Mouse (Mus musculus): ENCODE results near the gene Acox1.

Acox1 gene

DNA sequence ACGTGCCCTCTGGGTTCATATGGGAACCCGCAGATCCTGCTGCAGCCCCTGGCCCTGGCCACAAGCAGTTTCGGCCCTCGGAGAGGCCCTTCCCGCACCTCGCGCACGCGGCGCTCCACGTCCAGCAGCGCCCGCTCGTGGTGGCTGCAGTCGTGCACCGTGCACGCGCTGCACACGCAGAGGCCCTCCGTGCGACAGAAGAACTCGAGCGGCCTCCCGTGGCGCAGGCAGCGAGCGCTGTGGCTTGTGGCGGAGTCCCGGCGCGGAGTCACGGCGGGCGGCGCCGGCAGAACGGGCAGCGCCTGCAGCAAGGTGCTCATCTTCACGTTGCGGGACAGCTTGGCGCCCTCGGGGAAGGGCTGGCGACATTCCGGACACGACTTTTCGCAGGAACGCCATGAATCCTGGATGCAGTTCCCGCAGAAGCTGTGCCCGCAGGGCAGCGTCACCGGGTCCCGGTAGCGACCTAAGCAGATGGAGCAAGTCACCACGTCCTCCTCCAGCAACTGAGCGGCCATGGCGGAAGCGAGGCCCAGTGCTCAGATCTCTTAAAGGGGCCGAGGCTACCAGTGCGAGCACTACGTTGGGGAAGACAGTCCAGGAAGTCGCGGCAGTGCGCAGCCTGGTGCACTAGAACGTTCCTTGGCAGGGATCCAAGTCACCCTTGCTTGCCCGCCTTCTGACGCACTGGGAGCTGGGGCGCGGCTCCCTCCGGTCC is 68.2 kb downstream of the Acox1 start, which contains the start of gene Trim65:
Trim65 (minus strand) TSS at position 641 of the 718 bp plus-strand sequence.
- in situ Hi-C loops (cut with MboI): no loop called here

DNA sequence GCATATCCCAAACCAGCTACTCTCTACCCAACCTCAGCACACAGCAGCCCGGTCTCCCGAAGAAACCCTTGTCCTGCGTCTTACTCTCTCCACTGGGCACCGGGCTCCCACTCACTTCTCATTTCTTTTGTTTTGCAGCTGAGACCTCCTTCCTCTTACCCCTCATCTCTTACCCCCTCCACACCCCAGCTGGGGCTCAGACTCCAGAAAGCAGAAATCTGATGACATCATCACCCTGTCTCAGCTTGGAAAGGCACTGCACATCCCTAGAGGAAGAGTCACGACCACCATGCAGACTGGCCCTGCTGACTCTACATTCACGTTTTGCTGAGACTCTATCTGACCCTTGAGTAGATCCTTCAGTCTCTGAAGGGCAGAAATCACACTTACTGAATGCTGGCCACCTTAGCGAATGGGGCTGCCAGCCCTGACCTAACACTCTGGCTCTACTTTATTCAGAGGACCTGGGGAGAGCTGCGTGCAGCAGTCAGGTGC is 68.8 kb downstream of the Acox1 start:
- in situ Hi-C loops (cut with MboI): no loop called here

DNA sequence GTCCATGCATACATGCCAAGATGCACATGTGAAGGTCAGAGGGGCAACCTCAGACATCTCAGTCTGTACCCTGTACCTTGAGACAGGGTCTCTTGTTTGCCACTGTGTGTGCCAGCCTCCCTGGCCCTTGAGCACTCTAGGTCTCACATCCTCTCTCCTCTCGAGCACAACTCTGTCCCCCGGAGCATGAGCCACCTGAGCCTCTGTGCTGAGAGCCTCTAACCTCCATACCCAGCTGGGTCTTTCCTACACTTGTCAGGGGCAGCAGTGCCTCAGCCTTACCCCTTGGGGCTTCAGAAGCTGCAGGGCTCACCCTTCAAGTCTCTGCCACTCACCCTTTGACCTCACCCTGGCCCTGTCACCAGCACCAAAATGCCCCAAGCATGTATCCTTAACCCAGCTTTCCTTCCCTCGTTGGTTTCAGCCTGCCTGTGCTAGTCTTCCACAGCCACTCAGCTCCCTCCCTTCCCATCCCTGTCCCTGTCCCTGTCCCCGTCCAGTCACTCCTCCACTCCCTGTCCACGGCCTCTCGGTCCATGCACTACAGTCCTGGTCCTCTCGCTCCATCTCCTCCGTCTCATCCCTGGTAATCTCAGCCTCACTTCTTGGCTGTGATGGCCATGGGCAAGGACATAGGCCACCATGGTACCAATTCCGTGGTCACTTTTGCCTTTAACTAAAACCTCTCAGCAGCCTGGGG is 69.6 kb downstream of the Acox1 start:
- in situ Hi-C loops (cut with MboI): no loop called here

DNA sequence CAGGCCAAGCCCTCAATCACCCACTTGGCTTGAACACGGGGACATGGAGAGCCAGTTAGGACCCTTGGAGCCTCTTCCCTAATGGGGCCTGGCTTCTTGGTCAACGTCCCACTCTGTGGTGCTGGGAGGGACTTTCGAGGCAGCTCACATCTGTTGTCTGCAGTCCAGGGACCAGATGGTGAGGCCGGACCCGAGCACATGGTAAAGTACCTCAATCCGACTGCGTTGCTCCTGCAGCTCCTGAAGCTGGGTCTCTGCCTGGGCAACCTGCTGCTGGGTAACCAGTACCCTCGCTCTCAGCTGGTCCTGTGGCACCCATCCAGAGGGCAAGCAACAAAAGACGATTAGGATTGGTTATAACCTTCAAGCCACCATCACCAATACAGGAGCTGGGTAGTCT is 70.9 kb downstream of the Acox1 start:
- in situ Hi-C loops (cut with MboI): no loop called here

DNA sequence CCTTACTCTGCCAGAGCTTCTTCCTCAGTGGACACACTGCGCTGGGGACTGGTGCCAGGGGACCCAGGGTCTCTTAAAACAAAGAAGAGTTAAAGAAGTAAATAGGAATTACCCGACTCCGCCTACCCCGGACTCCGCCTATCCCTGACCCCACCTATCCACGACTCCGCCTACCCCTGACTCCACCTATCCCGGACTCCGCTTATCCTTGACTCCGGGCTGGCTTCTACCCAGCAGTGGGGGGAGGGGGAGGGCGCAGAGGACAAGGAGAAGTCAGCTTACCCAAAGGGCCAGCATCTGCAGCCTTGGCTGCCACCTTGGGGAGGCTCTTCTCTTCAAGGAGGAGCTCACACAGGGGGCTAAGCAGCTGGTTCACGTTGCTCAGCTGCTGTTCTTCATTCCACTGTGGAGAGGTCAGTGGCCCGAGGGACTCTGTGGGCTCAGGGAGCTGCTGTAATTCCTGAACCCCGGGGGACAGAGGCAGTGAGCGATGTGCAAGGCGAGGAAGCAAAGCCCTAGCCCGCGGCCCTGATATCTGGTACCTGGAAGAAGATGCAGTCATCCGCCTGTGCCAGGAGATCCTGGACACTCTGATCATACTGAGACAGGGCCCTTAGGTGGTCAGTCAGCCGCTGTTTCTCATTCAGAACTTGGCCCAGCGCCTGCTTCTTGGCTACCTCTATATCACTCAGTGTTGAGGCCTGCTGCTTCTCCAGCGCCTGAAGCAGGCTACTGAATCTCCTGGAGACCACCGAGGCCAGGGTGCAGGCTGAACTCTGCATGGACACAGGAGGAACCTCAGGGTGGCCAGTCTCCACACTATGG is 71.5 kb downstream of the Acox1 start, which contains the start of gene Trim47:
Trim47 (minus strand) TSS at position 55 of the 825 bp plus-strand sequence.
- in situ Hi-C loops (cut with MboI): no loop called here

DNA sequence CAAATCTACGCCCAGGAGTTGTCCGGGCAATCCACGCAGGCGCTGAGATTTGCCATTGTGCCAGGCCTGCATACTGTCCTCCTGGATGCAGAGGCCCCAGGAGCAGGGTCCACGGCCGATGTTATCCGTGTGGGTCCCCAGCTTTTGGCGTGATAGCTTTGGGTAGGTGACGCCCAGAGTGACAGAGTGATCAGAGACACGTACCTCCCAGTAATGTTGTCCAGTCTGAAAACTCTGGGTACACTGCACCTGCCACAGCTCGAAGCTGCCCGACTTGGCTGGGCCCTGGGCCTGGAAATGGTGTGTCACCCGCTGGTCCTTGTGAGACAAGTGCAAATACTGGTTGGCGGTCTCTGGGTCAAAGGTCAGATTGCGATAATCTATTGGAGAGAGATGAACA is 72.6 kb downstream of the Acox1 start:
- in situ Hi-C loops (cut with MboI): no loop called here
